In genomic region chr12:40199795-40200402, GRCm38 (mm10) we compare ENCODE assay signal across 8 mouse cellular contexts. TPM values are rescaled to one million over a fixed set of nuclear protein-coding genes. Genes with fewer than 3 reads are reported as not detected.
A peak's percentile ranks its signal among the peaks of the same experiment; 100 is the strongest.
DNase-seq lines count a peak whose midpoint lies in the region; ATAC-seq and TF ChIP-seq lines count a peak whose summit lies in the region.

No protein-coding gene starts in this region.

- H3K27me3 ChIP-seq in G1E (ENCODE audit: insufficient read depth, low read length) = no peaks in the 10 kb centered on the region

- peak; percentile 26 for DNase-seq in G1E (ENCODE audit: low spot score)
- DNase-seq in c-Kit-positive CD71-positive TER-119-negative erythroid progenitor cells, embryonic 14.5 days (ENCODE audit: low read depth) = peak; percentile 52
- peak; percentile 64 for DNase-seq in forelimb bud, embryonic 11.5 days (ENCODE audit: low read depth, low spot score)
- peak; percentile 12 for DNase-seq in heart, postnatal 25 days (ENCODE audit: low spot score)
- peak; percentile 74 to 79 for DNase-seq in layer of hippocampus, adult 2 months (ENCODE audit: low spot score in 2 of 2)
- DNase-seq in lung, postnatal 10 days = peak; percentile 80
- DNase-seq in retina, postnatal 7 days (ENCODE audit: low read depth, low spot score) = peak; percentile 32
- peak; percentile 41 to 52 for DNase-seq in urinary bladder, postnatal 36 days (ENCODE audit: low spot score in 2 of 2)

- H3K36me3 ChIP-seq in G1E (replicated peaks) = peaks cover 55% of the 10 kb centered on the region

- peak; percentile 97 for TF ChIP-seq CTCF in G1E (IDR thresholded peaks at IDR 0.05; ENCODE audit: low read depth, low read length)
- TF ChIP-seq CTCF in layer of hippocampus, adult 2 months (conservative IDR thresholded peaks at IDR 0.05) = peak; percentile 94

- H3K4me3 ChIP-seq in G1E (ENCODE audit: low read depth, low read length) = no peak overlapping the region
- H3K4me3 ChIP-seq in layer of hippocampus, adult 2 months = no peak overlapping the region

- ATAC-seq in G1E (ENCODE audit: extremely low read depth, insufficient number of reproducible peaks, low FRiP score, poor library complexity, severe bottlenecking) = peak; percentile 62

- intact Hi-C loops in heart, postnatal 25 days (cut with DNase I) = loop anchor here (2.0 kb wide), 2 partner anchors 15 to 23 kb away; no protein-coding TSS in a partner anchor

- no peaks in the 10 kb centered on the region for H3K9me3 ChIP-seq in G1E (replicated peaks)

- peaks cover 3% of the 10 kb centered on the region; the same call in 1 of the 2 replicates for H3K4me1 ChIP-seq in G1E (ENCODE audit: insufficient read depth, low read depth, low read length)

- no peak overlapping the region for H3K27ac ChIP-seq in layer of hippocampus, adult 2 months

RNA-seq across cellular contexts. Expression of gene Lsmem1, which starts 0.6 kb away (rescaled TPM):
- not detected in 2 replicates for total RNA-seq in G1E (2014; fragmentation: Nextera tagmentation)
- total RNA-seq in G1E (2017) = 0.23 and 0.44 TPM in 2 replicates
- not detected in 2 replicates for polyA plus RNA-seq in G1E (2012)
- total RNA-seq in heart, postnatal 25 days (2021) = 10 to 100 TPM; 40.6 to 43.2 TPM
- under 1 TPM; 0.37 to 0.72 TPM for total RNA-seq in layer of hippocampus, adult 2 months (2021)

RNA-seq across cellular contexts. Expression of gene Ifrd1, which starts 48.4 kb away (rescaled TPM):
- total RNA-seq in G1E (2014; fragmentation: Nextera tagmentation) (151 and 234 TPM in 2 replicates), G1E (2017) (186 and 190 TPM in 2 replicates)
- polyA plus RNA-seq in G1E (2012) = 86.6 and 129 TPM in 2 replicates
- total RNA-seq in heart, postnatal 25 days (2021) = 10 to 100 TPM; 75.2 to 75.9 TPM
- total RNA-seq in layer of hippocampus, adult 2 months (2021) = 100 to 1,000 TPM in 1 of 2 experiments, 10 to 100 TPM in 1; 89.3 to 102 TPM

Comparison
In these comparisons a context has a peak if more than half of its experiments do, and no peak if none do; other contexts are left out.
1. DNase-seq: peak in every context shown above with its lines; median percentile 80 in lung, postnatal 10 days; 76 in layer of hippocampus, adult 2 months; 64 in forelimb bud, embryonic 11.5 days; 52 in c-Kit-positive CD71-positive TER-119-negative erythroid progenitor cells, embryonic 14.5 days; 46 in urinary bladder, postnatal 36 days; 32 in retina, postnatal 7 days; 26 in G1E; 12 in heart, postnatal 25 days.
2. RNA of gene Lsmem1, which starts 0.6 kb away (total RNA-seq): 40.6 to 43.2 TPM in heart, postnatal 25 days; 0.37 to 0.72 TPM in layer of hippocampus, adult 2 months and 0.23 to 0.44 TPM in G1E; every median in the first group is over 10 times any median in the second.